Mouse (Mus musculus) spleen, postnatal 10 days (tissue): Measurements from ENCODE around the gene Map3k7.

ENCODE experiments used
- DNase-seq, 2 experiments: peaks; one replicate each; pipeline ENCODE4 v3.0.0; 2021 to 2022; ENCODE audit warnings: low spot score in 2 of 2

Map3k7 gene

DNA sequence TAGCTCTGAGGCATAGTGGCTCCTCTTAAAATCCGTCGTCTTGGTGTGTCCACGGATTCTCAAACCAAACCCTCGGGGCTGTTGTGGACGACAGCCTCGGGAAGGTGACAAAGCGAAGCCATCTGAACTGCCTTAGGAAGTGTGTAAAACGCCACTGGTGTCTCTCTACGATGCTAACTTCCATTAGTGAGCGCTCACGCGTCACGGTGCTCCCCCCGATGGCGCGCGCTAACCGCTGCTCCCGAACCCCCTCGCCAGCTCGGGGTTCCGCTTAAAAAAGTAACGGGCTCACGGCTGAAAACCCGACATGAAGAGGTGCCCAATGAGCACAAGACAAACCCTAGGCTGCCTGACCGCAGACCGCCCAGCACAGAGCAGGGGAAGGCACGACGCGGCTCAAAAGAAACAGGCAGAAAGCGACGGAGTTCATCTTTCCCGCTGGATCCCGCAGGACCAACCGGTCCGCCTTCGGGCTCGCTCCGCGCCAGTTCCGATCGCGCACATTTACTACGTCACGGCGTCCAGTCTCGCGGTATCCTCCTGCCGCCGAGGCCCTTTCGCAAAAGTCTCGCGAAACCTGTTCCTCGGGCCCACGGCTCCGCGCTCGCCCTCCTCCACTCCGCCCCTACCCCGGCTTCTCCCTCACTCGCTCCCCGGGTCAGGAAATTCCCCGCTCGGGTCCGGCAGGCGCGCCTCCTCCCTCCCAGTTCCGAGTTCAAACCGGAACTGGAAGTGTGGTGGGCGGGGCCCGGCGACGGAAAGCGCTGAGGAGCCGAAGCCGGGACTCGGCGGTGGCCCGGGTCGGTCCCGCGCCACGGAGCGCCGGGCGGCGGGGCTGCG is at the start of gene Map3k7:
Map3k7 (plus strand) TSS at position 744 of the 840 bp plus-strand sequence.
- peak; percentile 95 to 96 for DNase-seq

DNA sequence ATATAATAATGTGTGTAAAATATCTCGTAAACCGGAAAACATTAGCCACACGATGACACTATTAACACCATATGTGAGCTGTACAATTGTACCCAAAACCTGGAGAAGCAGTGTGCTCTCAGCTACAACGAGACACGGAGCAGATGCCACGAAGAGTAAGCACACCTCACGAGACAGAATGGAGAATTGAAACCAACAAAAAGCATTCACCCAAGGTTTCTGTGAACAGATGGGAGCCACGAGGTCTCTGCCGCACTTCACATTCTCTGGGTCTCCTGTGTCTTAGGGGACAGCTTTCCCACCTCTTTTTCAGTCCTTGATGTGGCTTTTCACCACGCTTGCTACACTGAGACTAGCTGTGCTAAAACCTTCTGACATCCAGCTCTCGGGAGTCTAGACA is 48.8 kb upstream of the Map3k7 start:
- DNase-seq: no peak

DNA sequence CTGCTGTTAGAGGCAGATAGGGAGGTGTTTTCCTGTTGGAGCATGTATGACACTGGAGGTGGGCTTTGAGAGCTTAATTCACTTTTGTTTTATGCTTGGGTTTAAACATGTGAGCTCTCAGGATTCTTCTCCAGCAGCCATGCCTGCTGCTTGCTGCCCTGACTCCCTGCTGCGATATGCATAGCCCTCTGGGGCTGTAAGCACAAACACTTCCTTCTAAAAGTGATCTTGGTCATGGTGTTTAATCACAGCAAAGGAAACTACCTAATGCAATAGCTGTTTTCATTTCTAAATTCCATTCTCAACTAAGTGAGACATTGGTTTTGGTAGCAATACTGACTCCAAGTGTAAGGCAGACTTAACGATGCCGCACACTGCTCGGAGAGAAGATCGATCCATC is 45.2 kb upstream of the Map3k7 start:
- no peak for DNase-seq

DNA sequence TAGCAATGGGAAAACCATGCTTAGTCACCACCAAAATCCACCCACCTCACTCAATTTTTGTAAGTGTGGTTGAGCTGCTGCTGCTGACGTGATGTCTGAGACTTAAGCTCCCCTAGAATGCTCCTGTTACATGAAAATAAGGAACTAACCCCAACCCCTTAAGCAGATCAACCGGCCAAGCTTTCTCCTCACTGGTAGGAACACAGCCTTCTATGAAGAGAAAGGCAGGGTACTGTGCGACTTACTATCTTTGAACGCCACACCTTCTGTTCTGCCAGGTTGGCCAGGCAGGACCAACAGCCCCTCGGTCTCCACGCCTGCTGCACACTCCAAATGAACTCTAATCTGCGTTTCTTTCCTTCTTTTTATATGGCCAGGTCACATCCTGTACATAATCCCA is 41.7 kb upstream of the Map3k7 start:
- no peak for DNase-seq

DNA sequence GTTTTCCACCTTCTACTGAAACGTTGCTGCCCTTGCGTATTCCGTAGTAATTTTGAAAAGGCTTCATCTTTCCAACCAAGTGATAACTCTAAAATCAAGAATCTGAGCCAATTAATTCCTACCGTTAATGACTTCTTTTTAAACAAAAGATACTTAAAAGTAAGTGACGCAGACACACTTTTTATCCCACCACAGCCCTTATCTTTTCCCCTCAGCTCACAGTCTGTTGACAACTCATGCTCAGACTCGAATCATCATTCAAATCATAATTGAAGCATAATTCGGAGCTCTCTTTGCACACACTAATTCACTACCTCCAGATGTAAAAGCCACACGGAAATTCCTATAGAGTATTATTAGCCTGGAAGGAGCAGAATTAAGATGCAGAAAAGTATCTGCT is 40.5 kb upstream of the Map3k7 start:
- DNase-seq: no peak

DNA sequence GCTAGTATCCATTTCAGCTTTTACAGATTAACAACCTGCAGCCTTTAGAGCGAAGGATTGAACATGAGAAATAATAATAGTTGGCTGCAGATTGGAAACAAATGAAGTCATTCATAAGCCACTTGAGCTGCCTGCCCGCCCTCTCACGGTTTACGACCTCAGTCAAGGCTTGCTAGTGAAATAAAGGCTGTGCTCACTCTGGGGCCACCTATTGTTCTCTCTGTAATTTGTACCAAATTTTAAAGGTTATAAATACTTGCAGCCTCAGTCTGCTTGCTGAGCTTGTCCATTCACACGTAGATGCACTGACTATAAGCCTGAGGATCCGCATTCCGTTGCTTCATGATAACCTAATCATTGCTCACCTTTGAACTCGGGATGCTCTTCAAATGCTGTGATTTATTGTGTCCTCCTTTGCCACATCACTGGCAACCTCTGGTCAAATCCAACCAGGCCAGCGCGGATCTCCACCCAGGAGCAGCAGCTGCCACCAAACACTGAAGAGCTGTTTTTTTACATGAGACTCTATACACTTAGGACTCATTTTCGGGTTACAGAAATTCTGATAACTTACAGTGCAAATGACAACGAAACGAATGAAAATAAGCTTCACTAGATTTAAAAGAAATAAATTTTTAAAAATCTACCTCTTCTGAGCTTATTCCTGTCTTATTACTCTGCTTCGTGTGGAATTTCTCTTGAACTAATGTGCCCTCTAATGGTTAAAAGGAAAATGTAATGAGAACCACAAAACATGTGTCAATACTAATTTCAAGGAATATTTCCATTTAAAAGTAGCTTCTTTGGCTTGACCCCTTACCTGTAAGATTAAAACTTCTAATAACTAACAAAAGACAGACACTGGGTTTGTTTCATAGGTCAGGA is 39.4 kb upstream of the Map3k7 start:
- DNase-seq: no peak

DNA sequence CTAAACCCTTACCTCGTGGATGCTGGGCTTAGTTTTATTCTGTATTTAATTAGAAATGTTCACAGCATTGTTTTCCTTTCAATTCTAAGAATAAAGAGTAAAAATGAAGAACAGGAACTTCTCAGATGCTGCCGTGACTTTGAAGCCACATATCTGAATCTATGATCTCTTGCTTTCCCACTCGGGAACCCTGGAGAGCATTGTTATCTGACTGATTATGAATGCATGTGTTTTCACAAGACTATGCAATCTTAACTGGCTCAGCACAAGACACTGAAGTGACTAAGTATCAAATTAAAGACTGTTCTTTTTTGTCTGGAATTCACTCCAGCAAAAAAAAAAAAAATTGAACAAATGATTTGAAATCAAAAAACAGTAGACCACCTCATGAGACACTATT is 30.7 kb upstream of the Map3k7 start:
- DNase-seq: no peak

DNA sequence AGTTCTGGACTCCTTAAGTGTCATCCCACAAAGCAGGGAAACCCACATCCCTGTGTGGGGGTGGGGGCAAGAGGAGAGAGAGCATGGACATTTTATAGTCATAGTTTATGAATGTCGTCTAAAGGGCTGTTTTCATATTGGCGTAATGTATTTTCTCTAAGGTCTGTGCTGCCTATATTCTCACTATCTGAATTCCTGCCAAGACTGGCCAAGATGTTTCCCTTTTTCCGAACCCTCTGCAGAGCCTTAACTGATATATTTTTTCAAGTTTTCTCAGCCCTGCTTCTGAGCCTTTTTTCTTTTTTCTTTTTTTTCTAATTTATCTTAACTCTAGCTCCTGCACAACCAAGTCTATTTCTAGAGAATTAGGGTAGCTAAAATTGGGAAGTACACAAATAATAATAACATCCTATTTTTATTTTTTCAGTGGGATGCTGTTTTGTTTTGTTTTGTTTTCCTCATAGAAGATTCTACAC is 28.0 kb upstream of the Map3k7 start:
- DNase-seq: no peak

DNA sequence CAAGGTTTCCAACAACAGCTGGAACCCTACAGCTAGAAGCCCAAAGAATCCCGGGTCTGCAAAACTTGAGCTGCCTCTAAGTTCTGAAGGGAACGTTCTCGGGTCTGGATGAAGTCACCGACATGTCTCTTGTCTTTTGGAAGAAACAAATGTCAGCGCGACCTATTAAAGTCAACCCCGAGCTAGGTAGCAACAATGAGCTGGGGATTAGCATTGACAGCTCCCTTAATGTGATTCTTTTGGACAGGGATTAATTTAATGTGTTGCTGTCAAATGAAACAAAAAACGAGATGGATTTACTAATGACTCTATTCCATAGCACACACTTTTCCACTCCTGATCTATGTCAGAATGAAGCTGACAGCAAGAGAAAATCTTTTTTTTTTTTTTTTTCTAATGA is 27.5 kb upstream of the Map3k7 start:
- no peak for DNase-seq

DNA sequence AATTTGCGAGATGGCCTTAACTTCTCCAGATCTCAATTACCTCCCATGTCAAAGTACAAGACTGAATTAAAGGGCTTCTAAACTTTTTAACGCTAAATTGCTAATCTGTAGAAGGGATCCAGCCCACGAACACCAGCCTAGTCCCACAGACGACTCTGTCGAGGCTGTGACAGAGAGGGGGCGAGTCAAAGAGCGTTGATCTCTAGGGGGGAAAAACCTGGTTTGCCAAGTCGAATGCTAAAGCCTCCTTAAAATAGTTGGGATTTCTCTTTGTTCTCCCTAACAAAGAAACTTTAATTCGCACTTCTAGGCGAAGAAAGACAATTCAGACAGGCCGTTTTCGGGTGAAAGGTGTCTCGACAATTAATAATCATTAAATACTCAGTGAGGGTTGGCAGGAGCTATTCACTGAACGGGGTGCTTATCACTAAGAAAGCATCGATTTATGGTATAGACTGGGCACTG is 27.0 kb upstream of the Map3k7 start:
- DNase-seq: no peak

DNA sequence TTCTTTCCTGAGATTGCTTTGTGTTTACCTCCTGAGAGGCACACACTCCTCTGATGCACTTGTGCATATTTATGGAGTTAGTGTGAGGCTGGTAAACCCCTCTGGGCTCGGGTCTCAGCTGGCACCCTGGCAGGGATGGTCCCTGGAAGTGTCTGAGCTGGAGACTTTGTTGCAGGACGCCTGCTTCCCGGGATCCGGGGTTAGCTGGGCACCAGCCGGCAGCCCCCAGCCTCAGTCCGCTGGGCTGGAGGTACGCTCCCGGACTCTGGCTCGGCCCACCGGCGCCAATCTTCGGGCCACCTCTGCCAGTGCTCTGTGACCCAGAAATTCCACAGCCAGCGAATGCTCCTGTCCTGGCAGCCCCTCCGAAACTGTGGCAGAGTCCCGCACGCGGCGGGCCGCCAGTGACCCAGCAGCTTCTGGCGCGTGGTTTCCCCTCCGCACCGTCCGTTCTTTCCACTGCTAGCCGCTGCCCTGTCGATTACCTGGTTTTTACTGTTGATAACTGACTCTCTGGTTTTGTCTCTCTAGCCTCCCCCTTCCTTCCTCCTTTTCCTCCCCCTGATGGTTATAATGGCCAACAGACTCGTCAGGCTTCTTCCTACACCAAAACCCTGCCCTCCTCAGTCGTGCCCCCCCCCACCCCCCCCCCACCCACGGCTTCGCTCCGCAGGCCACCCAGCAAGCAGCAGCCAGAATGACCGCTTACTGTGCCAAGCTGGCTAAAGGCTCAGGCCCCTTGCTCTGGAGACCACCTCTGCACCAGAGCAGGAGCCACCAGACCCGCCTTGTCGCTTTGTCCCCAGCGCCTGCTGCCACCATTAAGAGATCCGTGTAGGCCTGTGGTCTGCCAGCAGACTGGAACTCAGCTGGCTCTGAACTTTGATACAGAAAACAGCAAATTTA is 26.3 kb upstream of the Map3k7 start:
- DNase-seq: no peak

DNA sequence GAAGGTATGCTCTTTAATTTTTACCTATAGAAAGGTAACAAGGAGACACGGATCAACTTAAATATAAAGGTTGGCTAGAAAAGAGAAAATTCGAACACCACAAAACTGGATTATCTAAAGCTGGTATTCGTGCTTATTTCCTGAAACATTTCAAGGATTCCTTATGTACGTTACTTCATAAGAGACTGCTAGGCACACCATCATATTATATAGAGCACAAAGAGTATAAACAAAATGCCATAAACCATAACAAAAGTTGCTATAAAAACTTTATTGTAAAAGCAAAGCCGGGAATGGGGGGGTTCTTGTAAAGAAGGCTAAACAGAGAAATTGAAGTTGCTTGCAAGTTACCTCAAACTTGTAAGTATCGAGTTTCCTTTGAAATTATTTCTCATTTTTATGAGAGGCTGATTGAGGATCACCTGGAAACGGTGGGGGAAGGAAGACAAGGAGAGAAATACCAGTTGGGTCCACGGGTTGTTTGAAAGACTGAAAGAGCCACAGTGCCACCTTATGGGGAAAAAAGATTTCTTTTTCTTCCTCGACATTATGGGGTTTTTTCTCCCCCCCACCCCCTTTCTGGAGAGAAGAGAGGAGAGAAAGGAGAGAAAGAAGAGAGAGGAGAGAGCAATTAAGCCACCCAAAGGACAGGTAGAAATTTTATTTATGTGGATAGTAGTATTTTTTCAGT is 25.3 kb upstream of the Map3k7 start:
- no peak for DNase-seq

DNA sequence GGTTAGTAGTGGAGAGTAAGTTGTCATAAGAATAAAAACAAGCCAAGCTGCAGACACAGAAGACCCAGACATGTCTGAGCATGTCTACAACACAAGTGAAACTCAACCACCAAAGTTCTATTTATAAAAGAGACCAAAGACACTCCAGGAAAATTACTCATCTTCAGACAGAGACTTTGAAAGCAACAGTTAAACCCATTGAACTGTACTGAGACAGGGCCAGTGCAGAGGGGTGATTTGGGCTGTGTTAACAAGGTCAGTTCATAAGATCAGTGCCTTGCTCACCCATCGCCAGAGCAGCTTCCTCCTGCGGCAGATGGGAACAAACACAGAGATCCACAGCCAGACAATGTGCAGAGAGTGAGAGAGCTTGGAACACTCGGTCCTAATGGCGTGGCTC is 22.3 kb upstream of the Map3k7 start:
- DNase-seq: no peak

DNA sequence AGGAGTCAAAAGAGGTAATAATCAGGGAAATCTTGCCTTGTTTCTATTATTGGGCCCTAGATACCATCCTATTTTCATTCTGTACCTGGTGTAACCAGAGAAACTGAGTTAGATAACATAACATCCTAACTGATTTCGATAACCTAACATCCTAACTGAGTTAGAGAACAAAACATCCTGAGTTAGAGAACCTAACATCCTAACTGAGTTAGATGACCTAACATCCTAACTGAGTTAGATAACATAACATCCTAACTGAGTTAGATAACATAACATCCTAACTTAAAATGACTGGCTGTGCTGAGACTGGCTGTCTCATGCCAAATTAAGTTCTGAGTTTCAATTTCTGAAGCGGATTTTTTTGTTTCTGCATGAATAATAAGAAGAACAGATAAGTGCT is 20.9 kb upstream of the Map3k7 start:
- DNase-seq: no peak

DNA sequence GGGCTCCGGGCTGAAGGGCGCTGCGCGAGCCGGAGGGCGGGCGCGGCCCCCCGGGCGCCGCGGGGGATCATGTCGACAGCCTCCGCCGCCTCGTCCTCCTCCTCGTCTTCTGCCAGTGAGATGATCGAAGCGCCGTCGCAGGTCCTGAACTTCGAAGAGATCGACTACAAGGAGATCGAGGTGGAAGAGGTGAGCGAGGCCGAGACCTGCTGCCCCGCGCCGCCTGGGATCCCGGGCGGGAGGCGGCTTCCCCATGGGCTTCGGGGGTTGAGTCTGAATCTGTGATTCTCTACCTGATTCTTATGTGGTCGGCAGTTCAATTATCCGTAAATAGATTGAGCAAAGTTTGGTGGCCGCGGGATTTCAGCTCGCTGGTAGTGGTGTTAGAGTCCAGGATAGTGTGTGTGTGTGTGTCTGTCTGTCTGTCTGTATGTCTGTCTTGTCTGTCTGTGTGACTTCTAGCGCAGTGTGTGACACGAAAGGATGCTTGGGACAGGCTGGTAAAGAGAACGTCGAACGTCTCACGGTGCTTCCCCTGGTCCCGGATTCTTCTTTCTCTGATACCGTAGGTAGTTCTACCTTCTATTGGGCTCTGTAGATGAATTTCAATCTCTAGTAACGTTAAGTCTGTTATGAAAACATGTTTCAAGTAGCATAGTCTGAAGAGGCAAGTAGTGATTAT is 438 bp downstream of the Map3k7 start:
- no peak for DNase-seq

DNA sequence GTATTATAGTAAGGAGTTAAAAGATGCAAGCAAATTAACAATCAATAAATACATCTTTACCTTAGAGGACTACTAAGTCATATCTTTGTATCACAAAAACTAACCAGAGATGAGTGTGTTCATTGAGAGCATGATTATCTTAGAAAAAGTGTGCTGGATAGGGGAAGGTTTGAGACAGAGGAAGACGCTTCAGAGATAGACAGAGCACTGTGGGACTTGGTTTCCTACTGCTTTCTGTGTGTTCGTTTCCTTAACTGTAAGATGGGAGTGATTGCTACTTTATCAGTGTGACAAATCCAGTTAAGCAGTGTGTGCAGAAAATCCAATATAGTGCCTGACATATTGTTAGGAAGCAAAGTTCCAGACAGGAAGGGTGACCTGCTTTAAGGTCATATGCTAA is 1.3 kb downstream of the Map3k7 start:
- DNase-seq: no peak

DNA sequence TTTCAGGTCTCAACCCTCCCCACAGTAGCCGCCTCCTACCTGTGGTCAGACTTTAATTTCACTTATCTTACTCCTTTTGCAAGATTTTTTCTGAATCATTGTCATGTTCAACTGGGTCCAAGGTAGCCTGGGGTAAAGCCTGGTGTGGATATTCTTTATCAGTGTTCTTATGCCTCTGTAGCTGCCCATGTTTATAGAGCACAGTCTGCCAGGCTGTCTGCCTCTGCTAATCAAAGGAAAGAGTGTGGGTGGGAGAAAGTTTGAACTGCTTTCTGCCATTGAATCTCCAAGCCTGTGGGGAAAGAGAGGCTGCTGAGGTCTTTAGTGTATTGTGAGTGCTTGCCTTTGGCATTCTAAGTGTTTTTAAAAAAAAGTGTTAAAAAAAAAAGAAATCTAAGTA is 7.5 kb downstream of the Map3k7 start:
- DNase-seq: no peak

DNA sequence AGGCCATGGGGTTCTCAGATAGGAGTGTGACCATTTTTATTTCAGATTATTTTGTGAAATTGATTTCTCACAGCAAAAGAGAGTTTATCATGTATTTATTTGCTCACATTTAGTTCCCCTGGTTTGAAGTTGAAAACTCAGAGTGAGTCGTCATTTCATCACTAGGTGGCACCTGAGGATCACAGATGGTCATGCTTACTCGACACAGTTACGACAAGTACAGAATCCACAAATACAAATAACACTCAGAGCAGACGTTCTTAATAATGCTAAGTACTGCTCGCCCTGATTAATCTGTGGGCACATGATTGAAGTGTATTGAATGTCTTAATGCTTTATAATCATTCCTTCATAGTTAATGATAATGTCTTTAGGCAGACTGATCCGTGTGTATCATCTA is 8.3 kb downstream of the Map3k7 start:
- peak in 1 of 2 experiments; percentile 36 for DNase-seq

DNA sequence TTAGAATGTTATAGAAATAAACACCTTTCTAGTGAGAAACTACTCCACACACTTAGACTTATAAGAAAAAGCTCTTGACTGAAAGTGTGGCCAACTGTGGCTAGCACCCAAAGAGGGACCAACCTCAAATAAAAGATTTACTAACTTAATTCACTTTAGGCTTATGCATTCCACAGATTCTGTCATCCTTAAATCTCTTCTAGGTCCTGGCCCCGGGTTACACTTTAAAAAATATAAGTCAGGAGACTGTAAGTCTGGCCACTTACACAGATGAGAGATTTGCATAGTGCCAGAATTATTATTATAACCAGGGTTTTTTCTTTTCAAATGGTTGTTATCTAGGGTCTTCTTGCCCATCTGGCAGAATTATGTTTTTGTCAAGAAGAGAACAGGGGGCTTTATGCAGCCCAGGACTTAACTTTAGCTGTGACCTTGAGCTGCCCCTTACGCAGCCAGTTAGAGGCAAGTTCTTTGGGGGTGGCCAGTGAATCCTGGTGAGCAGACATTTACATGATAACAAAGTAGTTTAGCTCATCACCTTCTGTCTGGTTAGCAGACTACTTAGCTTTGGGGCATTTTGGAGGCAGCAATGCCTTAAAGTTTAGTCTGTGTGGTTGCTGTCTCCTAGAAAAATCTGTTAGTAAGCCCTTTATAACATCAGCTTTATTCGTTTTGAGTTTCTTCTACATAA is 11.5 kb downstream of the Map3k7 start:
- no peak for DNase-seq

DNA sequence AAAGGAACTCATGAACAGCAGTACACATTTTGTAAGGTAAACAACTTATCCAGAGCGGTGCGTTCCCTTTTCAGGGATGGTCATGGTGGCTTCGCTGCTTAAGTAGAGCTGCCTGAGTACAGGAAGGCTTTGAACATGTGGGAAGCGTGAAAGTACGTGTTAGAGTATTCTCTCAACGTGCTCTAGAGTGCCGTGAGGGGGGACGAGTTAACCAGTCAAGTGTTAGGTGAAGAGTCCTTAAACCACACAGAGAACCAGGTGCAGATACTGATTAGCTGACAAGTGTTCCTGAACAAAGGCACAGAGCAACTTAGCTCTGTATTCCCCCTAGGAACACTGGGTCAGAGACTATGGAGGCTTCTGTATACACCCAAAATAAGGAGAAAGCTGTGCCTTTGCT is 18.0 kb downstream of the Map3k7 start:
- DNase-seq: no peak
